Mouse (Mus musculus) liver, embryonic 12.5 days (tissue): ENCODE results near the gene Vstm4. TPM values are rescaled to one million over a fixed set of nuclear protein-coding genes. Genes with fewer than 3 reads are reported as not detected.
A peak's percentile ranks its signal among the peaks of the same experiment; 100 is the strongest.

ENCODE experiments used
- ATAC-seq: fragments of 200-750 bp; cut with Nextera tagmentation; 2 replicates; pipeline ENCODE4 v1.8.0; 2017; ENCODE audit warnings: moderate number of reproducible peaks, mild to moderate bottlenecking, moderate library complexity
- H3K27ac ChIP-seq: fragments of 300-500 bp; sonication (generic); 2 replicates; pipeline ENCODE4 v1.5.1; 2016; ENCODE audit warnings: mild to moderate bottlenecking
- H3K27me3 ChIP-seq: fragments of 300-500 bp; sonication (generic); replicated peaks from 2 replicates; pipeline ENCODE4 v1.6.1; 2016; ENCODE audit warnings: mild to moderate bottlenecking, moderate library complexity
- H3K36me3 ChIP-seq: fragments of 300-500 bp; sonication (generic); 2 replicates; pipeline ENCODE4 v1.6.1; 2016; ENCODE audit warnings: mild to moderate bottlenecking, moderate library complexity
- H3K4me1 ChIP-seq: fragments of 300-500 bp; sonication (generic); 2 replicates; pipeline ENCODE4 v1.6.1; 2016
- H3K4me2 ChIP-seq: fragments of 300-500 bp; sonication (generic); 2 replicates; pipeline ENCODE4 v1.6.1; 2016; ENCODE audit warnings: mild to moderate bottlenecking, moderate library complexity
- H3K4me3 ChIP-seq: fragments of 300-500 bp; sonication (generic); 2 replicates; pipeline ENCODE4 v1.5.1; 2016; ENCODE audit warnings: mild to moderate bottlenecking, moderate library complexity
- H3K9ac ChIP-seq: fragments of 300-500 bp; sonication (generic); 2 replicates; pipeline ENCODE4 v1.6.1; 2016; ENCODE audit warnings: mild to moderate bottlenecking, moderate library complexity
- H3K9me3 ChIP-seq: fragments of 300-500 bp; sonication (generic); replicated peaks from 2 replicates; pipeline ENCODE4 v1.6.1; 2016; ENCODE audit warnings: mild to moderate bottlenecking, moderate library complexity
- WGBS: fragments of 180-500 bp; shearing (Covaris S2); methylation state at CpG from one replicate; pipeline ENCODE4 v1.1.7; 2016; ENCODE audit not compliant: insufficient replicate concordance; 5-methylcytosine and 5-hydroxymethylcytosine counted together
- polyA plus RNA-seq: library from polyadenylated mRNA; unstranded; fragments of >200 nt; fragmentation: Nextera tagmentation; extraction: Ambion mirVana; gene quantifications from 2 replicates; pipeline ENCODE4 v1.2.1, GENCODE M21; 2016

The Vstm4 gene
- polyA plus RNA-seq, 1 experiment from 2014 or later: 3.9 TPM

GRCm38 (mm10) chr14:32861656-32862055 lies 5.1 kb downstream of the Vstm4 start:
- Histone ChIP-seq H3K4me3 (no peak overlapping the region), H3K4me2 (no peak overlapping the region), H3K36me3 (no peaks in the 10 kb centered on the region), H3K27me3 (peaks cover 30% of the 10 kb centered on the region), H3K4me1 (peaks cover 11% of the 10 kb centered on the region; the same call in 1 of the 2 replicates), H3K9me3 (no peaks in the 10 kb centered on the region), H3K27ac (0 out of 2 replicates have a peak overlapping the region, but pooled peaks have one; percentile 40), H3K9ac (no peak overlapping the region)
- WGBS: 28% methylated on average over 2 of the region's 2 CpGs
- ATAC-seq: no peak

- no peak overlapping the region for H3K4me2 ChIP-seq
- no peak for ATAC-seq
- H3K27me3 ChIP-seq: no peaks in the 10 kb centered on the region
- no peak overlapping the region for H3K9ac ChIP-seq
- H3K9me3 ChIP-seq: no peaks in the 10 kb centered on the region
- no peak overlapping the region for H3K4me3 ChIP-seq
- H3K4me1 ChIP-seq: 0 out of 2 replicates have a peak, but pooled peaks cover 4% of the 10 kb centered on the region
- 66% methylated on average over 3 of the region's 3 CpGs for WGBS
- H3K27ac ChIP-seq: no peak overlapping the region
- H3K36me3 ChIP-seq: no peaks in the 10 kb centered on the region
Observed at GRCm38 (mm10) chr14:32865331-32865730, 8.8 kb downstream of the Vstm4 start.

GRCm38 (mm10) chr14:32871963-32872362 lies 15.4 kb downstream of the Vstm4 start:
- H3K4me1 ChIP-seq: no peaks in the 10 kb centered on the region
- no peak for ATAC-seq
- no peaks in the 10 kb centered on the region for H3K27me3 ChIP-seq
- no peaks in the 10 kb centered on the region for H3K36me3 ChIP-seq
- no peak overlapping the region for H3K9ac ChIP-seq
- H3K4me2 ChIP-seq: no peak overlapping the region
- H3K27ac ChIP-seq: no peak overlapping the region
- H3K9me3 ChIP-seq: no peaks in the 10 kb centered on the region
- no peak overlapping the region for H3K4me3 ChIP-seq
- 64% methylated on average over 5 of the region's 5 CpGs for WGBS

GRCm38 (mm10) chr14:32877549-32877948 lies 21.0 kb downstream of the Vstm4 start:
- no peak for ATAC-seq
- no peak overlapping the region for H3K4me3 ChIP-seq

GRCm38 (mm10) chr14:32880332-32880731 lies 23.8 kb downstream of the Vstm4 start:
- H3K27me3 ChIP-seq: no peaks in the 10 kb centered on the region
- 72% methylated on average over 5 of the region's 5 CpGs for WGBS

More at GRCm38 (mm10) chr14:32877549-32877948, 21.0 kb downstream of the Vstm4 start:
- no peak overlapping the region for H3K4me2 ChIP-seq
- no peak overlapping the region for H3K27ac ChIP-seq
- no peaks in the 10 kb centered on the region for H3K9me3 ChIP-seq
- WGBS: 52% methylated on average over 6 of the region's 6 CpGs
- H3K36me3 ChIP-seq: no peaks in the 10 kb centered on the region
- H3K9ac ChIP-seq: no peak overlapping the region
- H3K27me3 ChIP-seq: no peaks in the 10 kb centered on the region
- 0 out of 2 replicates have a peak, but pooled peaks cover 6% of the 10 kb centered on the region for H3K4me1 ChIP-seq

GRCm38 (mm10) chr14:32881693-32882092 lies 25.1 kb downstream of the Vstm4 start:
- Histone ChIP-seq H3K27ac (no peak overlapping the region), H3K4me3 (no peak overlapping the region), H3K27me3 (no peaks in the 10 kb centered on the region), H3K4me2 (no peak overlapping the region), H3K9me3 (no peaks in the 10 kb centered on the region), H3K4me1 (0 out of 2 replicates have a peak, but pooled peaks cover 6% of the 10 kb centered on the region), H3K9ac (no peak overlapping the region), H3K36me3 (no peaks in the 10 kb centered on the region)
- ATAC-seq: no peak
- 70% methylated on average over 1 of the region's 1 CpGs for WGBS

More at GRCm38 (mm10) chr14:32880332-32880731, 23.8 kb downstream of the Vstm4 start:
- Histone ChIP-seq H3K27ac (no peak overlapping the region), H3K9ac (no peak overlapping the region), H3K4me2 (no peak overlapping the region), H3K9me3 (no peaks in the 10 kb centered on the region), H3K36me3 (no peaks in the 10 kb centered on the region), H3K4me3 (no peak overlapping the region), H3K4me1 (0 out of 2 replicates have a peak, but pooled peaks cover 6% of the 10 kb centered on the region)
- ATAC-seq: no peak

GRCm38 (mm10) chr14:32888876-32889674 lies 32.5 kb downstream of the Vstm4 start:
- no peak for ATAC-seq
- no peak overlapping the region for H3K27ac ChIP-seq
- no peak overlapping the region for H3K4me2 ChIP-seq
- H3K4me3 ChIP-seq: no peak overlapping the region
- no peak overlapping the region for H3K9ac ChIP-seq
- H3K27me3 ChIP-seq: no peaks in the 10 kb centered on the region
- 58% methylated on average over 6 of the region's 6 CpGs for WGBS
- H3K4me1 ChIP-seq: peaks cover 7% of the 10 kb centered on the region; the same call in 1 of the 2 replicates
- no peaks in the 10 kb centered on the region for H3K9me3 ChIP-seq
- H3K36me3 ChIP-seq: no peaks in the 10 kb centered on the region

- WGBS: 75% methylated on average over 4 of the region's 4 CpGs
- ATAC-seq: no peak
- H3K4me3 ChIP-seq: no peak overlapping the region
- no peak overlapping the region for H3K9ac ChIP-seq
- H3K4me2 ChIP-seq: no peak overlapping the region
- H3K36me3 ChIP-seq: no peaks in the 10 kb centered on the region
- H3K27me3 ChIP-seq: no peaks in the 10 kb centered on the region
- no peaks in the 10 kb centered on the region for H3K9me3 ChIP-seq
- H3K27ac ChIP-seq: no peak overlapping the region
- H3K4me1 ChIP-seq: no peaks in the 10 kb centered on the region
Observed at GRCm38 (mm10) chr14:32894341-32894853, 37.8 kb downstream of the Vstm4 start.

- Histone ChIP-seq H3K36me3 (no peaks in the 10 kb centered on the region), H3K9ac (no peak overlapping the region), H3K4me1 (no peaks in the 10 kb centered on the region), H3K27ac (no peak overlapping the region), H3K4me3 (no peak overlapping the region), H3K9me3 (no peaks in the 10 kb centered on the region), H3K27me3 (no peaks in the 10 kb centered on the region), H3K4me2 (no peak overlapping the region)
- ATAC-seq: no peak
- 72% methylated on average over 4 of the region's 4 CpGs for WGBS
Observed at GRCm38 (mm10) chr14:32894878-32895277, 38.3 kb downstream of the Vstm4 start.

GRCm38 (mm10) chr14:32896896-32897295 lies 40.3 kb downstream of the Vstm4 start:
- WGBS: 69% methylated on average over 2 of the region's 2 CpGs
- ATAC-seq: no peak
- H3K4me2 ChIP-seq: no peak overlapping the region

GRCm38 (mm10) chr14:32903203-32903602 lies 46.6 kb downstream of the Vstm4 start:
- peak overlapping the region; percentile 65; the same call in 1 of the 2 replicates for H3K27ac ChIP-seq
- H3K4me1 ChIP-seq: no peaks in the 10 kb centered on the region
- no peak overlapping the region for H3K9ac ChIP-seq
- H3K36me3 ChIP-seq: no peaks in the 10 kb centered on the region
- no peak overlapping the region for H3K4me3 ChIP-seq
- no peaks in the 10 kb centered on the region for H3K9me3 ChIP-seq
- WGBS: 65% methylated on average over 3 of the region's 3 CpGs
- H3K27me3 ChIP-seq: no peaks in the 10 kb centered on the region
- peak; percentile 77 for ATAC-seq
- H3K4me2 ChIP-seq: no peak overlapping the region

More at GRCm38 (mm10) chr14:32896896-32897295, 40.3 kb downstream of the Vstm4 start:
- Histone ChIP-seq H3K9me3 (no peaks in the 10 kb centered on the region), H3K9ac (no peak overlapping the region), H3K27ac (no peak overlapping the region), H3K4me1 (no peaks in the 10 kb centered on the region), H3K4me3 (no peak overlapping the region), H3K27me3 (no peaks in the 10 kb centered on the region), H3K36me3 (no peaks in the 10 kb centered on the region)

- Histone ChIP-seq H3K4me1 (no peaks in the 10 kb centered on the region), H3K9me3 (no peaks in the 10 kb centered on the region), H3K4me2 (no peak overlapping the region), H3K27ac (no peak overlapping the region), H3K36me3 (no peaks in the 10 kb centered on the region), H3K27me3 (no peaks in the 10 kb centered on the region), H3K9ac (no peak overlapping the region), H3K4me3 (no peak overlapping the region)
- 83% methylated on average over 3 of the region's 3 CpGs for WGBS
- ATAC-seq: no peak
Observed at GRCm38 (mm10) chr14:32906545-32906944, 50.0 kb downstream of the Vstm4 start.
